Mouse (Mus musculus): ENCODE results near the gene 2210016L21Rik.

The 2210016L21Rik gene

GRCm38 (mm10) chr5:114945072-114945471 lies 3.1 kb downstream of the 2210016L21Rik start:
- DNase-seq, result no peak

- DNase-seq, result peak; percentile 51
Observed at GRCm38 (mm10) chr5:114948891-114949290, 6.9 kb downstream of the 2210016L21Rik start.

- DNase-seq, result peak; percentile 45
Observed at GRCm38 (mm10) chr5:114949316-114949715, 7.4 kb downstream of the 2210016L21Rik start.

GRCm38 (mm10) chr5:114949812-114950211 lies 7.9 kb downstream of the 2210016L21Rik start:
- DNase-seq, result no peak

- no peak for DNase-seq
Observed at GRCm38 (mm10) chr5:114950669-114951068, 8.7 kb downstream of the 2210016L21Rik start.

- DNase-seq, result no peak
Observed at GRCm38 (mm10) chr5:114951279-114951880, 9.4 kb downstream of the 2210016L21Rik start.

- no peak for DNase-seq
Observed at GRCm38 (mm10) chr5:114953326-114953725, 11.4 kb downstream of the 2210016L21Rik start.

GRCm38 (mm10) chr5:114958069-114958468 lies 16.1 kb downstream of the 2210016L21Rik start:
- no peak for DNase-seq

GRCm38 (mm10) chr5:114961590-114962360 lies 19.8 kb downstream of the 2210016L21Rik start:
- no peak for DNase-seq

GRCm38 (mm10) chr5:114964315-114964966 lies 22.5 kb downstream of the 2210016L21Rik start:
- DNase-seq, result no peak

- no peak for DNase-seq
Observed at GRCm38 (mm10) chr5:114964967-114965898, 23.3 kb downstream of the 2210016L21Rik start.

- no peak for DNase-seq
Observed at GRCm38 (mm10) chr5:114967523-114968268, 25.7 kb downstream of the 2210016L21Rik start.

- no peak for DNase-seq
Observed at GRCm38 (mm10) chr5:114968651-114969050, 26.7 kb downstream of the 2210016L21Rik start.

GRCm38 (mm10) chr5:114969064-114969463 lies 27.1 kb downstream of the 2210016L21Rik start:
- no peak for DNase-seq

GRCm38 (mm10) chr5:114969609-114970215 lies 27.8 kb downstream of the 2210016L21Rik start:
- DNase-seq, result no peak

GRCm38 (mm10) chr5:114970824-114971227 lies 28.9 kb downstream of the 2210016L21Rik start, which contains the start of gene Hnf1a:
Gene Hnf1a (minus strand): TSS chr5:114971094.
- no peak for DNase-seq

- no peak for DNase-seq
Observed at GRCm38 (mm10) chr5:114972201-114972600, 30.2 kb downstream of the 2210016L21Rik start.

GRCm38 (mm10) chr5:114973131-114973530 lies 31.2 kb downstream of the 2210016L21Rik start:
- no peak for DNase-seq

GRCm38 (mm10) chr5:114976935-114977334 lies 35.0 kb downstream of the 2210016L21Rik start:
- DNase-seq, result no peak

- peak; percentile 18 for DNase-seq
Observed at GRCm38 (mm10) chr5:114978473-114978872, 36.5 kb downstream of the 2210016L21Rik start.

- no peak for DNase-seq
Observed at GRCm38 (mm10) chr5:114978888-114979249, 36.9 kb downstream of the 2210016L21Rik start.

Measured in cerebellum, adult 8-10 months (tissue).